10 mouse cellular contexts compared by ENCODE assay signal in genomic region chr1:74643926-74644325, GRCm38 (mm10). TPM values are rescaled to one million over a fixed set of nuclear protein-coding genes. Genes with fewer than 3 reads are reported as not detected.
DNase-seq lines count a peak whose midpoint lies in the region; ATAC-seq and TF ChIP-seq lines count a peak whose summit lies in the region.
"Had no signal": no experiment of that assay in that cellular context is flagged by ENCODE, and none has a peak within 500 bp of the region (broad histone marks: within the 10 kb centered on the region; RNA-seq: fewer than 3 reads in every experiment).

No protein-coding gene starts in this region.

- H3K4me3 ChIP-seq in left cerebral cortex, adult 2 months = no peak overlapping the region
- H3K4me3 ChIP-seq: embryonic facial prominence, embryonic 15.5 days had no signal

- peak; percentile 8; the same call in 1 of the 2 replicates for TF ChIP-seq CTCF in left cerebral cortex, adult 2 months (IDR thresholded peaks at IDR 0.05)
- peak; percentile 57 for TF ChIP-seq CTCF in Patski (IDR thresholded peaks at IDR 0.05)

- H3K27ac ChIP-seq in left cerebral cortex, adult 2 months = no peak overlapping the region
- H3K27ac ChIP-seq: embryonic facial prominence, embryonic 15.5 days; macrophage had no signal

- CTCF ChIA-PET in Patski (lab: Charles Lee) = interaction anchor here (0.7 to 2.2 kb wide), 12 partner anchors 9 to 117 kb away, joined by 3 to 9 read pairs (median 4); no protein-coding TSS in a partner anchor

- no peaks in the 10 kb centered on the region for H3K27me3 ChIP-seq in Patski
- H3K27me3 ChIP-seq: embryonic facial prominence, embryonic 15.5 days had no signal

- DNase-seq in embryo, embryonic 10 days (ENCODE audit: low spot score) = peak; percentile 60
- no peak for DNase-seq in embryo, embryonic 9.5 days (ENCODE audit: extremely low spot score)
- no peak for DNase-seq in left cerebral cortex, adult 2 months (ENCODE audit: extremely low spot score in 1 of 2, low spot score in 2 of 2)
- no peak for DNase-seq in left cerebral cortex, postnatal 4 days
- DNase-seq in Patski (ENCODE audit: low read depth, low spot score) = no peak
- DNase-seq in kidney, postnatal 4 days = peak; percentile 15 to 25
- DNase-seq in spleen, postnatal 4 days (ENCODE audit: low spot score in 2 of 2) = no peak
- no peak for DNase-seq in cerebellum, postnatal 36 days

- intact Hi-C loops in left cerebral cortex, adult 2 months (cut with DNase I) = no loop called here
- intact Hi-C loops in left cerebral cortex, postnatal 4 days (cut with DNase I) = no loop called here

- no peak for ATAC-seq in Patski

- in situ Hi-C loops in Patski (cut with MboI; ENCODE audit: low pct_unique_long_range_greater_than_20kb) = loop anchor here (10.0 kb wide), 1 partner anchor 111 kb away; no protein-coding TSS in a partner anchor

- POLR2A ChIA-PET in Patski (lab: Charles Lee) = no interaction called here

RNA-seq across cellular contexts. Expression of gene Ttll4, which starts 17.6 kb away (rescaled TPM):
- total RNA-seq in left cerebral cortex, adult 2 months (2021) = 10 to 100 TPM; 22.1 to 24.1 TPM
- 10 to 100 TPM; 37.3 to 42.6 TPM for total RNA-seq in left cerebral cortex, postnatal 4 days (2021)
- 23.6 TPM for polyA plus RNA-seq in Patski (2021)

RNA-seq across cellular contexts. Expression of gene Stk36, which starts 42.7 kb away (rescaled TPM):
- total RNA-seq in left cerebral cortex, adult 2 months (2021) = 1 to 10 TPM; 6.0 to 8.7 TPM
- total RNA-seq in left cerebral cortex, postnatal 4 days (2021) = 10 to 100 TPM; 20.6 to 25.2 TPM
- 12.5 TPM for polyA plus RNA-seq in Patski (2021)

RNA-seq across cellular contexts. Expression of gene Rnf25, which starts 42.7 kb away (rescaled TPM):
- 10 to 100 TPM; 64.1 to 71.2 TPM for total RNA-seq in left cerebral cortex, adult 2 months (2021)
- 10 to 100 TPM; 58.7 to 64.9 TPM for total RNA-seq in left cerebral cortex, postnatal 4 days (2021)
- 60.1 TPM for polyA plus RNA-seq in Patski (2021)

RNA-seq across cellular contexts. Expression of gene Bcs1l, which starts 55.8 kb away (rescaled TPM):
- total RNA-seq in left cerebral cortex, adult 2 months (2021) = 10 to 100 TPM; 22.9 to 23.7 TPM
- total RNA-seq in left cerebral cortex, postnatal 4 days (2021) = 10 to 100 TPM; 19.8 to 24.1 TPM
- 24.9 TPM for polyA plus RNA-seq in Patski (2021)

RNA-seq across cellular contexts. Expression of gene Zfp142, which starts 55.9 kb away (rescaled TPM):
- total RNA-seq in left cerebral cortex, adult 2 months (2021) = 10 to 100 TPM; 36.1 to 36.7 TPM
- 10 to 100 TPM; 24.7 to 24.8 TPM for total RNA-seq in left cerebral cortex, postnatal 4 days (2021)
- polyA plus RNA-seq in Patski (2021) = 14.9 TPM

Comparison
In these comparisons a context has a peak if more than half of its experiments do, and no peak if none do; other contexts are left out.
1. DNase-seq: peak in embryo, embryonic 10 days (single experiment) and kidney, postnatal 4 days (2 of 2); none in embryo, embryonic 9.5 days (single experiment), left cerebral cortex, adult 2 months (0 of 2), left cerebral cortex, postnatal 4 days (single experiment), Patski (single experiment), spleen, postnatal 4 days (0 of 2) and cerebellum, postnatal 36 days (0 of 2).